ENCODE assay signal across 24 mouse cellular contexts in the genomic region with DNA sequence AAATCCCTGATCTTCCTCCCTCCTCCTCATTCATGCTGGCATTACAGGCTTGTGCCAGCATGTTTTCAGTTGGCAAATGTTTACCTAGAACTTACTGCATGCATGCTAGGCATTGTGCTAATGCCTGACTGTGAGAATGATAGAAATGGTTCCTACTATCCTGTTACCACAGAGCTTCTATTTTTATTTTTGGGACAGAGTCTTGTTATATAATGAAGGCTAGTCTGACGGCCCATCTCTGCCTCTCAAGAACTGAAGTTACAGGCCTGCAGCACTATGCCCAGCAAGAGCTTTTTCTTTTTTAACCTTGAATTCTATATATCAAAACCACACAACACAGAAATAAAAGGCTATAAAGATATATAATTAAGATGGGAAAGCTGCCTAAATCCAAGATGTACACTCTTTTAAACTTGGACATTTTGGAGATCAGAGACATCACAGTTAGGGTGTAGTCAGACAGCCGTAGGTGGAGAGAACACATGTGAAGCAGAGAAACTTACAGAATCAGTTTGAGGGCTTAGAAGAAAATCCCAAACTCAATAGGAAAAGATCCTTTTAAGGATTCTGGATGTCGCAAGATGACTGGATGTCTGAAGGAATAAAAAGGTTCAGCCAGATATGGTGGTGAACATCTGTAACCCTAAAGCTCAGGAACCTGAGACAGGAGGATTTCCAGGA. TPM values are rescaled to one million over a fixed set of nuclear protein-coding genes. Genes with fewer than 3 reads are reported as not detected.
DNase-seq lines count a peak whose midpoint lies in the region; ATAC-seq and TF ChIP-seq lines count a peak whose summit lies in the region.
"Had no signal": no experiment of that assay in that cellular context is flagged by ENCODE, and none has a peak within 500 bp of the region (broad histone marks: within the 10 kb centered on the region; RNA-seq: fewer than 3 reads in every experiment).

No protein-coding gene starts in this region.

- H3K27me3 ChIP-seq in hindbrain, embryonic 10.5 days (ENCODE audit: insufficient read depth, poor library complexity, severe bottlenecking) = peaks cover 49% of the 10 kb centered on the region
- H3K27me3 ChIP-seq: CH12.LX had no signal

- H3K4me3 ChIP-seq in left cerebral cortex, adult 2 months = no peak overlapping the region
- no peak overlapping the region for H3K4me3 ChIP-seq in hindbrain, embryonic 10.5 days
- H3K4me3 ChIP-seq: embryonic facial prominence, embryonic 10.5 days; embryonic facial prominence, embryonic 12.5 days; forebrain, embryonic 13.5 days; forebrain, embryonic 15.5 days had no signal

- intact Hi-C loops in left cerebral cortex, adult 2 months (cut with DNase I) = no loop called here
- intact Hi-C loops in left cerebral cortex, postnatal 10 days (cut with DNase I) = no loop called here

- DNase-seq in frontal cortex, postnatal 10 days (ENCODE audit: low spot score in 2 of 2) = no peak
- DNase-seq in left cerebral cortex, adult 2 months (ENCODE audit: extremely low spot score in 1 of 2, low spot score in 2 of 2) = no peak
- no peak for DNase-seq in left cerebral cortex, postnatal 10 days (ENCODE audit: extremely low spot score in 1 of 2, low spot score in 2 of 2)
- DNase-seq in brain, adult 2 months (ENCODE audit: low read depth, low spot score) = peak; percentile 52
- no peak for DNase-seq in hindbrain, embryonic 10.5 days (ENCODE audit: low spot score)
- DNase-seq: adrenal gland, adult 2 months; adrenal gland, postnatal 10 days; adrenal gland, postnatal 25 days; B cell, adult 2 months; cerebellum, adult 11-12 months; cerebellum, adult 2 months; cerebellum, adult 9-10 months; cerebellum, postnatal 10 days; cerebellum, postnatal 25 days; forebrain, postnatal 0 days had no signal

- peak overlapping the region; percentile 75 for H3K27ac ChIP-seq in left cerebral cortex, adult 2 months
- no peak overlapping the region for H3K27ac ChIP-seq in hindbrain, embryonic 10.5 days
- H3K27ac ChIP-seq: embryonic facial prominence, embryonic 10.5 days; embryonic facial prominence, embryonic 12.5 days; forebrain, embryonic 13.5 days; forebrain, embryonic 15.5 days had no signal

- H3K4me1 ChIP-seq in hindbrain, embryonic 10.5 days (replicated peaks) = peaks cover 5% of the 10 kb centered on the region
- H3K4me1 ChIP-seq: embryonic facial prominence, embryonic 12.5 days had no signal

- WGBS in hindbrain, embryonic 10.5 days = 87% methylated on average over 3 of the region's 3 CpGs

- TF ChIP-seq CTCF in left cerebral cortex, adult 2 months (IDR thresholded peaks at IDR 0.05) = no peak

- peak; percentile 79 for ATAC-seq in frontal cortex, adult (ENCODE audit: low TSS enrichment)
- ATAC-seq: CD4-positive, CD25-positive, alpha-beta regulatory T cell, adult 4 months; forebrain, embryonic 13.5 days; forebrain, embryonic 15.5 days; forebrain, postnatal 0 days; Patski had no signal

- no peaks in the 10 kb centered on the region for H3K36me3 ChIP-seq in hindbrain, embryonic 10.5 days
- H3K36me3 ChIP-seq: embryonic facial prominence, embryonic 10.5 days; embryonic facial prominence, embryonic 12.5 days; forebrain, embryonic 15.5 days; G1E had no signal

- H3K9me3 ChIP-seq in hindbrain, embryonic 10.5 days = 0 out of 2 replicates have a peak, but pooled peaks cover 2% of the 10 kb centered on the region
- H3K9me3 ChIP-seq: embryonic facial prominence, embryonic 10.5 days; embryonic facial prominence, embryonic 12.5 days; forebrain, embryonic 13.5 days; forebrain, embryonic 15.5 days; G1E had no signal

RNA-seq across cellular contexts. Expression of gene Zfp518a, which starts 24.9 kb away (rescaled TPM):
- total RNA-seq in left cerebral cortex, adult 2 months (2021) = 10 to 100 TPM in 1 of 2 experiments, 1 to 10 TPM in 1; 7.4 to 10.1 TPM
- total RNA-seq in left cerebral cortex, postnatal 10 days (2021) = 1 to 10 TPM; 8.7 to 9.6 TPM
- polyA plus RNA-seq in hindbrain, embryonic 10.5 days (2016; fragmentation: Nextera tagmentation; extraction: Ambion mirVana) = 10.1 and 11.3 TPM in 2 replicates
- polyA plus RNA-seq: G1E had no signal

RNA-seq across cellular contexts. Expression of gene Ccnj, which starts 38.5 kb away (rescaled TPM):
- total RNA-seq in left cerebral cortex, adult 2 months (2021) = 1 to 10 TPM; 8.2 to 8.6 TPM
- 1 to 10 TPM; 7.4 to 8.6 TPM for total RNA-seq in left cerebral cortex, postnatal 10 days (2021)
- 40.2 and 41.2 TPM in 2 replicates for polyA plus RNA-seq in hindbrain, embryonic 10.5 days (2016; fragmentation: Nextera tagmentation; extraction: Ambion mirVana)
